Comparison of ENCODE assay signal across 16 mouse cellular contexts in the genomic region with DNA sequence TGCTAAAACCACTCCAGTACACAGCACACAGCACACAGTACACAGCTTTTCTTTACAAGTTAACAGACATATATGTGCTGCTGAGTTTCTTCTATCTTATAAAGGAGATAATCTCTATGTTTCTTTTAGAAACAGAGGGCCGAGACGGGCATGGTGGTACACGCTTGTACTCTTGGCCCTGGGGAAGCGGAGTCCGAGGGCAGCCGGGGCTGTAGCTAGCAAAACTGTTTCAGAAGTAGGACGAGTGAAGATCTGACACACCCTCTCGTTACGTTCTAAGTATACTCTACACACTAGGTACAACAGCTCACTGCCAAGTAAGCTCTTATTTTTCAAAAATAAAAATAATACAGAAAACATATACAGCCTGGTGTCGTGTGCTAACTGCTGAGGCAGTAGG.
"Had no signal": no experiment of that assay in that cellular context is flagged by ENCODE, and none has a peak within 500 bp of the region (broad histone marks: within the 10 kb centered on the region; RNA-seq: fewer than 3 reads in every experiment).

No protein-coding gene starts in this region.

- H3K27ac ChIP-seq: neural tube, embryonic 13.5 days; neural tube, embryonic 15.5 days; stomach, embryonic 15.5 days; stomach, postnatal 0 days had no signal

- DNase-seq: retina, postnatal 1 day; right cerebral cortex, adult 18-20 months; right cerebral cortex, postnatal 14 days; right cerebral cortex, postnatal 25 days; right cerebral cortex, postnatal 4 days; spleen, adult 18-20 months; thymus, adult 18-20 months; thymus, adult 2 months; thymus, postnatal 14 days; thymus, postnatal 25 days; thymus, postnatal 36 days; thymus, postnatal 4 days had no signal

- H3K4me3 ChIP-seq: neural tube, embryonic 13.5 days; neural tube, embryonic 15.5 days; stomach, embryonic 15.5 days had no signal

- H3K4me2 ChIP-seq: neural tube, embryonic 13.5 days; neural tube, embryonic 15.5 days; stomach, embryonic 15.5 days had no signal

- H3K27me3 ChIP-seq: neural tube, embryonic 13.5 days; neural tube, embryonic 15.5 days; stomach, embryonic 15.5 days had no signal

- H3K9me3 ChIP-seq: neural tube, embryonic 13.5 days; neural tube, embryonic 15.5 days; stomach, embryonic 15.5 days had no signal

- H3K4me1 ChIP-seq: neural tube, embryonic 13.5 days; neural tube, embryonic 15.5 days; stomach, embryonic 15.5 days had no signal

- H3K9ac ChIP-seq: neural tube, embryonic 13.5 days; neural tube, embryonic 15.5 days; stomach, embryonic 15.5 days had no signal
